Mouse (Mus musculus) neural tube, embryonic 12.5 days (tissue): ENCODE measurements around the gene Ldlrad3. TPM values are rescaled to one million over a fixed set of nuclear protein-coding genes. Genes with fewer than 3 reads are reported as not detected.

Experiments
- ATAC-seq: fragments of 200-750 bp; cut with Nextera tagmentation; 2 replicates; pipeline ENCODE4 v1.8.0; 2017; ENCODE audit warnings: low read depth, mild to moderate bottlenecking, moderate TSS enrichment, moderate library complexity; ENCODE audit not compliant: low FRiP score
- H3K27ac ChIP-seq: fragments of 300-500 bp; sonication (generic); 2 replicates; pipeline ENCODE4 v1.5.1; 2016
- H3K27me3 ChIP-seq: fragments of 300-500 bp; sonication (generic); replicated peaks from 2 replicates; pipeline ENCODE4 v1.6.1; 2016; ENCODE audit warnings: mild to moderate bottlenecking
- H3K36me3 ChIP-seq: fragments of 300-500 bp; sonication (generic); 2 replicates; pipeline ENCODE4 v1.6.1; 2016; ENCODE audit warnings: mild to moderate bottlenecking
- H3K4me1 ChIP-seq: fragments of 300-500 bp; sonication (generic); 2 replicates; pipeline ENCODE4 v1.6.1; 2016
- H3K4me2 ChIP-seq: fragments of 300-500 bp; sonication (generic); replicated peaks from 2 replicates; pipeline ENCODE4 v1.6.1; 2016; ENCODE audit warnings: mild to moderate bottlenecking
- H3K4me3 ChIP-seq: fragments of 300-500 bp; sonication (generic); 2 replicates; pipeline ENCODE4 v1.5.1; 2016
- H3K9ac ChIP-seq: fragments of 300-500 bp; sonication (generic); 2 replicates; pipeline ENCODE4 v1.6.1; 2016; ENCODE audit warnings: mild to moderate bottlenecking
- H3K9me3 ChIP-seq: fragments of 300-500 bp; sonication (generic); 2 replicates; pipeline ENCODE4 v1.6.1; 2016; ENCODE audit warnings: mild to moderate bottlenecking
- WGBS: fragments of 180-500 bp; shearing (Covaris S2); methylation state at CpG from one replicate; pipeline ENCODE4 v1.1.7; 2016; 5-methylcytosine and 5-hydroxymethylcytosine counted together
- polyA plus RNA-seq: library from polyadenylated mRNA; unstranded; fragments of >200 nt; fragmentation: Nextera tagmentation; extraction: Ambion mirVana; gene quantifications from 2 replicates; pipeline ENCODE4 v1.2.1, GENCODE M21; 2016

Ldlrad3 gene
- polyA plus RNA-seq, 1 experiment from 2014 or later = 57.9 TPM

- Histone ChIP-seq H3K9ac (no peak overlapping the region), H3K36me3 (no peaks in the 10 kb centered on the region), H3K9me3 (no peaks in the 10 kb centered on the region), H3K27ac (no peak overlapping the region), H3K4me1 (peaks cover 51% of the 10 kb centered on the region), H3K4me3 (no peak overlapping the region), H3K4me2 (no peak overlapping the region), H3K27me3 (no peaks in the 10 kb centered on the region)
- no peak for ATAC-seq
- WGBS = 70% methylated on average over 12 of the region's 12 CpGs
These were observed 66.3 kb downstream of the Ldlrad3 start for GRCm38 (mm10) chr2:102119751-102120505.

DNA sequence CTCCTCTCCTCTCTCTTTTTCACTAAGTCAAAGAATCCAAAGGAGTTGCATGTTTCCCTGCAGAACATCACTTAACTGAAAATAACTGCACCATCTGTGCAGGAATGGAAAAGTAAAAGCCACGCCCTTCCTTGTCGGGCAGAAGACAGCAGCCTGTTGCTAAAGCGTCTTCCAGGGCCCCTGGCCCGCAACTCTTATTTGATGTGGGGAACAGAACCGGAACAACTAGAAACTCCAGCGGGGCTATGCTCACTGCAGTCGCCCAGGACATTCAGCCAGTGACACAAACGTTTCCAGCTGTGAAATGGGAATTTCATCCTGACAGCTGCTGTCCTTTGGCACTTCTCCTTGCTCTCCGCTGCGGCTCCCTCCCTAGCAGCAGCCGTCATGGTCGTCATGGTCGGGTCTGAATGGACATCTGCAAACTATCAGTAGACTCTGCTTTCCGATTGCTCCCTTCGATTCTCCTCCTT lies 67.2 kb downstream of the Ldlrad3 start:
- Histone ChIP-seq H3K4me1 (peaks cover 51% of the 10 kb centered on the region), H3K36me3 (no peaks in the 10 kb centered on the region)

GRCm38 (mm10) chr2:102117402-102117760 lies 68.8 kb downstream of the Ldlrad3 start:
- Histone ChIP-seq H3K4me2 (no peak overlapping the region), H3K4me1 (peaks cover 49% of the 10 kb centered on the region), H3K4me3 (no peak overlapping the region), H3K36me3 (no peaks in the 10 kb centered on the region), H3K9me3 (no peaks in the 10 kb centered on the region), H3K27me3 (no peaks in the 10 kb centered on the region), H3K9ac (no peak overlapping the region), H3K27ac (no peak overlapping the region)
- 46% methylated on average over 6 of the region's 6 CpGs for WGBS
- ATAC-seq = no peak

More for the DNA sequence above, 67.2 kb downstream of the Ldlrad3 start:
- ATAC-seq = no peak
- WGBS = 37% methylated on average over 15 of the region's 15 CpGs
- Histone ChIP-seq H3K9ac (no peak overlapping the region), H3K9me3 (no peaks in the 10 kb centered on the region), H3K4me2 (no peak overlapping the region), H3K27ac (no peak overlapping the region), H3K27me3 (no peaks in the 10 kb centered on the region), H3K4me3 (no peak overlapping the region)

GRCm38 (mm10) chr2:102116521-102117401 lies 69.4 kb downstream of the Ldlrad3 start:
- no peak for ATAC-seq
- WGBS = 62% methylated on average over 9 of the region's 9 CpGs
- H3K9me3 ChIP-seq = no peaks in the 10 kb centered on the region
- peaks cover 42% of the 10 kb centered on the region for H3K4me1 ChIP-seq
- H3K4me2 ChIP-seq = no peak overlapping the region
- H3K9ac ChIP-seq = no peak overlapping the region
- no peak overlapping the region for H3K27ac ChIP-seq
- no peaks in the 10 kb centered on the region for H3K36me3 ChIP-seq
- H3K4me3 ChIP-seq = no peak overlapping the region
- H3K27me3 ChIP-seq = no peaks in the 10 kb centered on the region

GRCm38 (mm10) chr2:102113801-102114200 lies 72.4 kb downstream of the Ldlrad3 start:
- peaks cover 21% of the 10 kb centered on the region for H3K4me1 ChIP-seq
- H3K9me3 ChIP-seq = no peaks in the 10 kb centered on the region
- 97% methylated on average over 3 of the region's 3 CpGs for WGBS
- H3K9ac ChIP-seq = no peak overlapping the region
- ATAC-seq = no peak
- H3K4me2 ChIP-seq = no peak overlapping the region
- H3K27ac ChIP-seq = no peak overlapping the region
- no peaks in the 10 kb centered on the region for H3K27me3 ChIP-seq
- H3K4me3 ChIP-seq = no peak overlapping the region
- H3K36me3 ChIP-seq = peaks cover 9% of the 10 kb centered on the region

GRCm38 (mm10) chr2:102113323-102113722 lies 72.9 kb downstream of the Ldlrad3 start:
- no peak overlapping the region for H3K4me2 ChIP-seq
- no peak overlapping the region for H3K4me3 ChIP-seq
- no peaks in the 10 kb centered on the region for H3K27me3 ChIP-seq
- peaks cover 19% of the 10 kb centered on the region for H3K4me1 ChIP-seq
- no peaks in the 10 kb centered on the region for H3K9me3 ChIP-seq
- no peak for ATAC-seq
- H3K36me3 ChIP-seq = peaks cover 9% of the 10 kb centered on the region
- WGBS = 86% methylated on average over 12 of the region's 12 CpGs
- H3K9ac ChIP-seq = no peak overlapping the region
- no peak overlapping the region for H3K27ac ChIP-seq

GRCm38 (mm10) chr2:102111906-102112499 lies 74.2 kb downstream of the Ldlrad3 start:
- WGBS = 88% methylated on average over 13 of the region's 13 CpGs
- H3K9ac ChIP-seq = no peak overlapping the region
- no peaks in the 10 kb centered on the region for H3K27me3 ChIP-seq
- H3K36me3 ChIP-seq = peaks cover 9% of the 10 kb centered on the region
- no peak overlapping the region for H3K27ac ChIP-seq
- H3K9me3 ChIP-seq = no peaks in the 10 kb centered on the region
- ATAC-seq = no peak
- no peak overlapping the region for H3K4me2 ChIP-seq
- peaks cover 6% of the 10 kb centered on the region for H3K4me1 ChIP-seq
- no peak overlapping the region for H3K4me3 ChIP-seq

- no peaks in the 10 kb centered on the region for H3K27me3 ChIP-seq
- ATAC-seq = no peak
- no peaks in the 10 kb centered on the region for H3K4me1 ChIP-seq
- no peaks in the 10 kb centered on the region for H3K9me3 ChIP-seq
- H3K9ac ChIP-seq = no peak overlapping the region
- peaks cover 9% of the 10 kb centered on the region for H3K36me3 ChIP-seq
- no peak overlapping the region for H3K27ac ChIP-seq
- no peak overlapping the region for H3K4me3 ChIP-seq
- no peak overlapping the region for H3K4me2 ChIP-seq
- WGBS = 89% methylated on average over 2 of the region's 2 CpGs
These were observed 75.9 kb downstream of the Ldlrad3 start for GRCm38 (mm10) chr2:102110306-102110705.

DNA sequence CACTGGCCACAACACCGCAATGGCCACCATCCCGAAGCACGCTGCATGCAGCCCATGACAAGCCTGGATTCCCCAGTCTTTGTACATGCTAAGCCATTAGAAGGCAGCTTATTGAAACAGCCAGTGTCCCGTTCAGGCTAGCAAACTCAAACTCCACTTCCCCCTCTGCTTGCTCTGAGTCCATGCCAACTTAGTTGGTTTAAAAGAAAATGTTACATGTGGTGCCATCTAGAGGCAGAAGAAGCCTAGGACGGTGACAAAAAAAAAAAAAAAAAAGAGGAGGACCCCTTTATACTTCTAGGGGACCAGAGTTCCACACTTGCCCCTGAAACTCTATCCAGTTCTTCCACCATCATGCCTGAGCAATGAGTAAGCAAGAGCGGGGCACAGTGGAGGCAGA lies 78.9 kb downstream of the Ldlrad3 start:
- no peaks in the 10 kb centered on the region for H3K9me3 ChIP-seq
- no peaks in the 10 kb centered on the region for H3K4me1 ChIP-seq
- H3K9ac ChIP-seq = no peak overlapping the region
- no peak overlapping the region for H3K4me2 ChIP-seq
- no peaks in the 10 kb centered on the region for H3K27me3 ChIP-seq
- WGBS = 68% methylated on average over 6 of the region's 6 CpGs
- H3K36me3 ChIP-seq = peaks cover 9% of the 10 kb centered on the region
- no peak overlapping the region for H3K27ac ChIP-seq
- no peak overlapping the region for H3K4me3 ChIP-seq
- ATAC-seq = no peak

DNA sequence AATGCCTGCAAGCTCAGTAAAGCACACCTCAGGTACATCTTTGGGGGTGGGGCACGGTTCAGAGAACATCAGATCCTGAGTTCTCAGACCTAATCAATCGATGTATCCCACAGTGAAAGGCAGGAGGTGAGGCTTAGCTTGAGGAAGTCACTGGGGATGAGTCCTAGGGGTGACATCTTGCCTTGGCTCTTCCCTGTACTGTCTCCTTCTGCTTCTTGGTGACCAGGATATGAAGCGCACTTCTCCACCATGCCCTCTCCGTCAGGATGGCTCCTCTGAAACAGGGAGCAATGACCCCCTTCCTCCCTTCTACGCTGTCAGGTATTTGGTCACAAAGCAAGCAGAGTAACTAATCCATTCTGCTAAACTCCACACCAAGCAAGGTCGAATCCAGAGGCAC lies 79.5 kb downstream of the Ldlrad3 start:
- WGBS = 91% methylated on average over 6 of the region's 6 CpGs
- Histone ChIP-seq H3K27ac (no peak overlapping the region), H3K4me3 (no peak overlapping the region), H3K27me3 (no peaks in the 10 kb centered on the region), H3K4me2 (no peak overlapping the region), H3K4me1 (no peaks in the 10 kb centered on the region), H3K9ac (no peak overlapping the region), H3K36me3 (peaks cover 9% of the 10 kb centered on the region), H3K9me3 (no peaks in the 10 kb centered on the region)
- no peak for ATAC-seq

- Histone ChIP-seq H3K36me3 (peaks cover 3% of the 10 kb centered on the region; the same call in 1 of the 2 replicates), H3K4me3 (no peak overlapping the region), H3K4me2 (no peak overlapping the region), H3K27me3 (no peaks in the 10 kb centered on the region), H3K27ac (no peak overlapping the region), H3K9ac (no peak overlapping the region), H3K4me1 (peaks cover 3% of the 10 kb centered on the region; the same call in 1 of the 2 replicates), H3K9me3 (no peaks in the 10 kb centered on the region)
- no peak for ATAC-seq
- 87% methylated on average over 2 of the region's 2 CpGs for WGBS
These were observed 80.7 kb downstream of the Ldlrad3 start for GRCm38 (mm10) chr2:102105454-102105853.

- no peak overlapping the region for H3K4me3 ChIP-seq
- WGBS = 92% methylated on average over 12 of the region's 12 CpGs
- H3K9me3 ChIP-seq = no peaks in the 10 kb centered on the region
- no peak overlapping the region for H3K9ac ChIP-seq
- H3K36me3 ChIP-seq = no peaks in the 10 kb centered on the region
- no peaks in the 10 kb centered on the region for H3K27me3 ChIP-seq
- peaks cover 3% of the 10 kb centered on the region; the same call in 1 of the 2 replicates for H3K4me1 ChIP-seq
- H3K27ac ChIP-seq = no peak overlapping the region
- ATAC-seq = no peak
- no peak overlapping the region for H3K4me2 ChIP-seq
These were observed 82.2 kb downstream of the Ldlrad3 start for GRCm38 (mm10) chr2:102103955-102104354.
